Mouse (Mus musculus) small intestine, adult 2 months (tissue): Measurements from ENCODE around the gene Gm19935. TPM values are rescaled to one million over a fixed set of nuclear protein-coding genes. Genes with fewer than 3 reads are reported as not detected.

Experiments
- H3K27ac ChIP-seq: fragments of 200-500 bp; 2 replicates; pipeline ENCODE4 v1.5.1; 2012; ENCODE audit warnings: low read depth, low read length, control low read depth, inconsistent platforms; ENCODE audit not compliant: insufficient read depth
- H3K27me3 ChIP-seq: fragments of 200-500 bp; 2 replicates; pipeline ENCODE4 v1.6.1; 2012; ENCODE audit warnings: mild to moderate bottlenecking, moderate library complexity, low read length, inconsistent platforms; ENCODE audit not compliant: control insufficient read depth, insufficient read depth
- H3K36me3 ChIP-seq: fragments of 200-500 bp; 2 replicates; pipeline ENCODE4 v1.6.1; 2012; ENCODE audit warnings: mild to moderate bottlenecking, low read length, control low read depth, inconsistent platforms; ENCODE audit not compliant: control insufficient read depth, insufficient read depth
- H3K4me1 ChIP-seq: fragments of 200-500 bp; 2 replicates; pipeline ENCODE4 v1.6.1; 2012; ENCODE audit warnings: low read length, inconsistent platforms, mixed read lengths; ENCODE audit not compliant: control insufficient read depth, insufficient read depth, insufficient read length
- H3K4me3 ChIP-seq: fragments of 200-500 bp; 2 replicates; pipeline ENCODE4 v1.5.1; 2012; ENCODE audit warnings: low read depth, mild to moderate bottlenecking, control low read depth, inconsistent platforms, low read length, moderate library complexity
- CTCF ChIP-seq: fragments of 200-500 bp; IDR thresholded peaks from 2 replicates; pipeline ENCODE4 v1.5.1; 2012; ENCODE audit warnings: low read depth, mild to moderate bottlenecking, control low read depth, inconsistent platforms, low read length, moderate library complexity, mixed read lengths; ENCODE audit not compliant: insufficient replicate concordance, insufficient read length; ENCODE audit errors: extremely low read depth
- POLR2A ChIP-seq: fragments of 200-500 bp; IDR thresholded peaks from 2 replicates; pipeline ENCODE4 v1.6.1; 2012; ENCODE audit warnings: low read depth, mild to moderate bottlenecking, control low read depth, inconsistent platforms, low read length, moderate library complexity
- WGBS: fragments of 180-500 bp; shearing (Covaris S2); methylation state at CpG from one replicate; pipeline ENCODE4 v1.1.7; 2018; 5-methylcytosine and 5-hydroxymethylcytosine counted together
- polyA plus RNA-seq: library from polyadenylated mRNA; depleted of rRNA; stranded (reverse); fragments of >200 nt; gene quantifications from 2 replicates; pipeline ENCODE4 v1.2.3, GENCODE M21; 2012

The Gm19935 gene
- polyA plus RNA-seq, 1 experiment, result not detected

DNA sequence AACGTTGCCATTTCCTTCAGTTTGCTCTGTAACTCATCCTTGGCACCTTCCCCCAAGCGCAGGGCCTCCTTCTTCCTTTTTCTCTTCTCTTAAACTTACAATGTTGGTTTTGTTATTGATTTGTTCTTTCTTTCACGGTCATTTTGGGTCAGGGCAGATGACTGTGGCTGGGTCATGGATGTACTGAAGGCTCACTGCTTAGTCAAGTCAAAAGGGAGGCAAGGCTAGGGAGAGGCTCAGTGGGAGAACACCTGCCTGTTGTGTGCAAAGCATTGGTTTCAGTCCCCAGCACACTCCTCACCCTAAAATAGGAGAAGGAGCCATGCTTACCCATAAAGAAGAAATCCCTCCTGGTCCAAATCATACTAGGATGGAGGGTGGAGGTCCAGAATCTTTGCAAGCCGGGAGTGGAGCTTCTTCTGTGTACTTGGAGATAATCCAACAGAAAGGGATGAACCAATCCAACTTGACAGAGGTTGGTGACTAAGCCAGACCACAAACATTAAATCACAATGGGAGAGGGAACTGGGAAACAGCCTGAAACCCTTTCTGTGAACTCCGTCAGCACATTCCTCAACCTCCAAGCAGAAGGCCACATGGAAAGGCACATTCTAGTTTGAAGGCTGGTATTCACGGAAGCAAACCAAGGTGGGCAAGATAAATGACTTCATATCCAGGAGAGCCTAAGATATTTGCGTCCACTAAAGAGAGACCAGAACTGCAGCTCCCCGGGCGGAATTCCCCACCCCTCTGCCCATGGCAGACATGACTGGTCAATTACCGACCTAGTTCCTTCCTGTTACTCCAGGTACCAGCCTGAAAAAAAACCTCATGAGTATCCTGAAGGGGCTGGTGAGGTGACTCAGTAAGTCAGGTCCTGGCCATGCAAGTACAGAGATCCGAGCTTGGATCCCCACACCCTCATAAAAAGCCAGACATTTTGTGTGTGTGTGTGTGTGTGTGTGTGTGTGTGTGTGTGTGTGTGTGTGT is 22.8 kb upstream of the Gm19935 start:
- TF ChIP-seq CTCF, result no peak
- no peak for TF ChIP-seq POLR2A
- H3K36me3 ChIP-seq, result no peaks in the 10 kb centered on the region
- WGBS, result 68% methylated on average over 11 of the region's 11 CpGs

GRCm38 (mm10) chr8:90837440-90837839 is 20.2 kb upstream of the Gm19935 start:
- Histone ChIP-seq H3K27me3 (no peaks in the 10 kb centered on the region), H3K4me1 (peaks cover 14% of the 10 kb centered on the region), H3K36me3 (no peaks in the 10 kb centered on the region), H3K4me3 (no peak overlapping the region), H3K27ac (no peak overlapping the region)
- WGBS, result 87% methylated on average over 6 of the region's 6 CpGs
- no peak for TF ChIP-seq POLR2A
- no peak for TF ChIP-seq CTCF

More for the DNA sequence above, 22.8 kb upstream of the Gm19935 start:
- no peaks in the 10 kb centered on the region for H3K27me3 ChIP-seq
- H3K27ac ChIP-seq, result peak overlapping the region; percentile 29
- H3K4me3 ChIP-seq, result no peak overlapping the region
- H3K4me1 ChIP-seq, result peaks cover 3% of the 10 kb centered on the region; the same call in 1 of the 2 replicates

DNA sequence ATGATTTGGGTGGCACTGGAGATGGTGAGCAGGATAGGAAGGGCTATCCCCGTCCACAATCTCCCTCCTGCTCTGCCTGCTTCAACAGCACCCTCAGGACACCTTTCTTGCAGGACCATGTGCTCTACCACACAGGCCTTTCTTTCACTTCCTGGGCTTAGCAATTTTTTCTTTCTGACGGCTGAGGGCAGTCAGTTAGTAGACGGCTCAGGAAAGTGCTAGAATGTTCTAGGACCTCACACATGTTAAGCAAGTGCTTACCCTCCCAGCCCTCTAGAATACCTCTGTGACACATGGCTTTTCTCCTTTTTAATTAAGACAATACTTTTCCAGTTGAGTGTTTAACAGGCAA is 17.1 kb upstream of the Gm19935 start:
- Histone ChIP-seq H3K27me3 (no peaks in the 10 kb centered on the region), H3K4me3 (no peak overlapping the region), H3K4me1 (peaks cover 28% of the 10 kb centered on the region), H3K36me3 (no peaks in the 10 kb centered on the region), H3K27ac (no peak overlapping the region)
- TF ChIP-seq CTCF (no peak), POLR2A (no peak)
- WGBS, result 75% methylated on average over 3 of the region's 3 CpGs

DNA sequence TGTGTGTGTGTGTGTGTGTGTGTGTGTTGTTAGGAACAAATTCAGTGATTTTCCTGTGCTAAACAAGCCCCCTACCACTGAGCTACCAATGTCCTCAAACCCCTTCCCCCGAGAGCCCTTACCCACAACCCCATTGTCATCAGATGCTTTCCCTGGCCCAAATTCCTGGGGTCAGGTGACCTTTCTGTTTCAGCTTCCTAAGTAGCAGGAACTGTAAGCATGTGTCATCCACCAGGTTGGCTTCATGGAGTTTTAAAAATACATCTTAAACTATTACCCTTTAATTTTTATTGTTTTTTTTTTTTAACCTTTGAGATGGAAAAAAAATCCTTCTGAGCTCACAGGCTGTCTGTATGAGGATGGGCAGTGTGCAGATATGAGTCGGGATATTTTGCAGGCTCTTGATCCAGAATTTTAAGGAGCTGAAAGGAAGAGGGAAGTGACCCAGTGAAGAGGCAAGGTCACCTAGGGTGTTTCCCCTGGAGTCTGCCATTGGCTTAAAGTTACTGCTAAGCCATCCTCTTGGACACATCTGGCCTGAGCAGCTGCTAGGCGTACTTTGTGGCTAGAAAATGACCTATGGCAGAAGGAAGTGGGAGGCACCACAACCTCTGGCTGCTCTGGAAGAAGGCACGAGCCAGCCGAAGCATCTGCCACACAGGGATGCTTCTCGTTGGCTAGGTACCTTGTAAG is 16.6 kb upstream of the Gm19935 start:
- no peaks in the 10 kb centered on the region for H3K27me3 ChIP-seq
- H3K36me3 ChIP-seq, result no peaks in the 10 kb centered on the region
- H3K4me3 ChIP-seq, result no peak overlapping the region
- TF ChIP-seq POLR2A, result no peak
- TF ChIP-seq CTCF, result no peak
- peaks cover 28% of the 10 kb centered on the region for H3K4me1 ChIP-seq
- peak overlapping the region; percentile 30; the same call in 1 of the 2 replicates for H3K27ac ChIP-seq
- 76% methylated on average over 6 of the region's 6 CpGs for WGBS

- Histone ChIP-seq H3K4me3 (no peak overlapping the region), H3K27me3 (no peaks in the 10 kb centered on the region), H3K27ac (peak overlapping the region; percentile 55), H3K36me3 (no peaks in the 10 kb centered on the region), H3K4me1 (peaks cover 33% of the 10 kb centered on the region)
- TF ChIP-seq CTCF (no peak), POLR2A (no peak)
- WGBS, result 30% methylated on average over 5 of the region's 5 CpGs
These were observed 15.5 kb upstream of the Gm19935 start for GRCm38 (mm10) chr8:90832576-90833289.

DNA sequence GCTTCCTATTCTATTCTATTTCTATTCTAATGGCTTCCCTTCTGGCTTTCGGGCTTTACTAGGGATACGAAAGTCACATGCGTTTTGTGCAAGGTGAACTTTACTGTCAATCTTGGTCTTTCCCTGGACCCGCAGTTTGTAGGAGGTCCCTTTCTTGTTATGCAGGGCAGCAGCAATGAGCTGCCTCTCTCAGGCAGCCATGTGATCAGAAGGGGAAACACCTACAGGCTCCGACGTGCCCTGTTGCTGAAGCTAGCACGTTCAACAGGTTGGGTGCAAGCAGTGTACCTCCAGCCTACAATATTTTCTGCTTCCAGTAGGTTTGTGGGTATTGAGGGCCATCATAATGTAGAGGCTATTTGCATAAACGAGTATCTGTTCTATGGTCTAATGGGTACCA is 13.8 kb upstream of the Gm19935 start:
- no peak overlapping the region for H3K27ac ChIP-seq

DNA sequence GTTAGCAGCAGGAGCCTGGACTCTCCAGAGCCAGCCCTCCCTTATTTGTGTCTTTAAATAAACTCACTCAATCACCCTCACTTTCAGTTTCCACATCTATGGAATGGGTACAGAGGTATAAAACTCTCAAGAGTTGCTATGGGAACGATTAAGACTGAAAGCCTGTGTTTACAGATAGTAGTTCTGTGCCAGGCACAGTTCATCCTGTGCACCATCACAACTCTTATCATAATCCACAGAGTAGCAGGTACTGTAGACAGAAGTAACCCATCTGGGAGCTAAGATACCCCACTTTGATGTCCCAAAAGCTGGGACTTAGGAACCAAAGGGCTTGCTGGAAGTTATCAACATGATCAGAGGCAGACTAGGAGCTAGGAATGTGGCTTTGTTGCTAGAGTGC is 12.6 kb upstream of the Gm19935 start:
- 27% methylated on average over 1 of the region's 1 CpGs for WGBS
- no peak for TF ChIP-seq CTCF
- no peak for TF ChIP-seq POLR2A
- Histone ChIP-seq H3K36me3 (no peaks in the 10 kb centered on the region), H3K27ac (peak overlapping the region; percentile 9; the same call in 1 of the 2 replicates), H3K4me3 (no peak overlapping the region; the same call in 1 of the 2 replicates), H3K4me1 (peaks cover 36% of the 10 kb centered on the region), H3K27me3 (no peaks in the 10 kb centered on the region)

More for the DNA sequence above, 13.8 kb upstream of the Gm19935 start:
- H3K4me1 ChIP-seq, result peaks cover 34% of the 10 kb centered on the region
- WGBS, result 62% methylated on average over 8 of the region's 8 CpGs
- TF ChIP-seq CTCF, result no peak
- TF ChIP-seq POLR2A, result no peak
- no peaks in the 10 kb centered on the region for H3K27me3 ChIP-seq
- no peaks in the 10 kb centered on the region for H3K36me3 ChIP-seq
- no peak overlapping the region for H3K4me3 ChIP-seq
